In genomic region chr2:94263530-94263937, GRCm38 (mm10) we compare ENCODE assay signal across 8 mouse cellular contexts.
DNase-seq lines count a peak whose midpoint lies in the region; ATAC-seq and TF ChIP-seq lines count a peak whose summit lies in the region.

No protein-coding gene starts in this region.

- in situ Hi-C loops in ES-E14 (cut with MboI; ENCODE audit: low sequenced_read_pairs in 2 of 2, unreplicated experiment in 2 of 2) = no loop called here

- peak; percentile 85 for DNase-seq in heart, embryonic 10.5 days (ENCODE audit: low spot score)
- no peak for DNase-seq in heart, postnatal 25 days (ENCODE audit: low spot score)
- DNase-seq in ES-E14 (ENCODE audit: low read depth, low spot score) = no peak
- peak; percentile 28 for DNase-seq in kidney, postnatal 0 days (ENCODE audit: low spot score)
- peak; percentile 60 for DNase-seq in neural tube, embryonic 10.5 days (ENCODE audit: extremely low spot score, low spot score)
- DNase-seq in c-Kit-positive CD71-positive TER-119-positive erythroid progenitor cells, embryonic 14.5 days (ENCODE audit: low spot score) = no peak
- DNase-seq in urinary bladder, postnatal 25 days (ENCODE audit: low spot score) = no peak

- H3K4me1 ChIP-seq in heart, embryonic 10.5 days = peaks cover 39% of the 10 kb centered on the region
- H3K4me1 ChIP-seq in ES-E14 (ENCODE audit: control insufficient read depth in 2 of 2, insufficient read depth in 2 of 2, low read length in 2 of 2, poor library complexity in 1 of 2) = peaks cover 9 to 26% of the 10 kb centered on the region in 2 experiments
- peaks cover 27% of the 10 kb centered on the region for H3K4me1 ChIP-seq in embryonic facial prominence, embryonic 15.5 days
- H3K4me1 ChIP-seq in kidney, postnatal 0 days (replicated peaks; ENCODE audit: insufficient read depth, low read length) = peaks cover 9% of the 10 kb centered on the region; the same call in 1 of the 2 replicates

- peak overlapping the region; percentile 82 for H3K27ac ChIP-seq in heart, embryonic 10.5 days
- no peak overlapping the region for H3K27ac ChIP-seq in ES-E14 (ENCODE audit: insufficient read depth, low read depth, low read length, poor library complexity, severe bottlenecking)
- no peak overlapping the region for H3K27ac ChIP-seq in embryonic facial prominence, embryonic 15.5 days (replicated peaks)
- H3K27ac ChIP-seq in kidney, postnatal 0 days = no peak overlapping the region

- no peak overlapping the region for H3K9ac ChIP-seq in ES-E14 (ENCODE audit: insufficient read depth, low read depth, low read length, poor library complexity, severe bottlenecking)
- H3K9ac ChIP-seq in embryonic facial prominence, embryonic 15.5 days = no peak overlapping the region
- no peak overlapping the region for H3K9ac ChIP-seq in kidney, postnatal 0 days (ENCODE audit: low read depth, low read length)

- H3K9me3 ChIP-seq in heart, embryonic 10.5 days = no peaks in the 10 kb centered on the region
- H3K9me3 ChIP-seq in ES-E14 (ENCODE audit: control insufficient read depth, insufficient read depth, low read depth, low read length) = no peaks in the 10 kb centered on the region
- H3K9me3 ChIP-seq in embryonic facial prominence, embryonic 15.5 days (replicated peaks) = no peaks in the 10 kb centered on the region
- H3K9me3 ChIP-seq in kidney, postnatal 0 days (replicated peaks; ENCODE audit: low read length) = no peaks in the 10 kb centered on the region

- no peak for ATAC-seq in embryonic facial prominence, embryonic 15.5 days (ENCODE audit: insufficient number of reproducible peaks, low FRiP score, low TSS enrichment, low read depth)
- no peak; the same call in 1 of the 2 replicates for ATAC-seq in kidney, postnatal 0 days (replicated peaks; ENCODE audit: low FRiP score, low read depth)

- no peaks in the 10 kb centered on the region for H3K36me3 ChIP-seq in heart, embryonic 10.5 days
- no peaks in the 10 kb centered on the region for H3K36me3 ChIP-seq in ES-E14 (ENCODE audit: control insufficient read depth, insufficient read depth, low read length, poor library complexity, severe bottlenecking)
- H3K36me3 ChIP-seq in embryonic facial prominence, embryonic 15.5 days = no peaks in the 10 kb centered on the region
- no peaks in the 10 kb centered on the region for H3K36me3 ChIP-seq in kidney, postnatal 0 days (ENCODE audit: insufficient read depth, low read length)

- under 1% methylated on average over 14 of the region's 14 CpGs for WGBS in heart, embryonic 10.5 days
- WGBS in embryonic facial prominence, embryonic 15.5 days = under 1% methylated on average over 14 of the region's 14 CpGs
- 1% methylated on average over 14 of the region's 14 CpGs for WGBS in kidney, postnatal 0 days

- peak overlapping the region; percentile 59 for H3K4me3 ChIP-seq in heart, embryonic 10.5 days
- peak overlapping the region; percentile 8 to 21; a peak in 2 of 4 replicates for H3K4me3 ChIP-seq in ES-E14 (ENCODE audit: insufficient read depth in 1 of 2, low read depth in 1 of 2, low read length in 2 of 2, poor library complexity in 1 of 2, severe bottlenecking in 1 of 2)
- peak overlapping the region; percentile 21 for H3K4me3 ChIP-seq in embryonic facial prominence, embryonic 15.5 days (replicated peaks)
- H3K4me3 ChIP-seq in kidney, postnatal 0 days (replicated peaks; ENCODE audit: low read depth, low read length) = peak overlapping the region; percentile 17; the same call in 1 of the 2 replicates

- H3K27me3 ChIP-seq in heart, embryonic 10.5 days (ENCODE audit: insufficient read depth, poor library complexity, severe bottlenecking) = peaks cover 28% of the 10 kb centered on the region
- no peaks in the 10 kb centered on the region; the same call in 1 of the 2 replicates for H3K27me3 ChIP-seq in embryonic facial prominence, embryonic 15.5 days
- H3K27me3 ChIP-seq in kidney, postnatal 0 days (ENCODE audit: insufficient read depth, low read length) = peaks cover 18% of the 10 kb centered on the region

- intact Hi-C loops in heart, postnatal 25 days (cut with DNase I) = no loop called here

- peak; percentile 39; the same call in 1 of the 2 replicates for TF ChIP-seq CTCF in kidney, postnatal 0 days (IDR thresholded peaks at IDR 0.05; ENCODE audit: low read depth)

- H3K4me2 ChIP-seq in embryonic facial prominence, embryonic 15.5 days (replicated peaks) = peak overlapping the region; percentile 51
- peak overlapping the region; percentile 52 for H3K4me2 ChIP-seq in kidney, postnatal 0 days (ENCODE audit: low read length)

TF ChIP-seq in ES-E14, 5 proteins besides CTCF, POLR2A, EP300 and RAD21:
- TF ChIP-seq ZNF384 (IDR thresholded peaks at IDR 0.05; ENCODE audit: low read depth, low read length) = peak; percentile 86
- TF ChIP-seq HCFC1 (IDR thresholded peaks at IDR 0.05; ENCODE audit: borderline replicate concordance, insufficient read depth, low read length) = no peak

Comparison
In these comparisons a context has a peak if more than half of its experiments do, and no peak if none do; other contexts are left out.
1. DNase-seq: peak in heart, embryonic 10.5 days (single experiment), kidney, postnatal 0 days (single experiment) and neural tube, embryonic 10.5 days (single experiment); none in heart, postnatal 25 days (single experiment), ES-E14 (single experiment), c-Kit-positive CD71-positive TER-119-positive erythroid progenitor cells, embryonic 14.5 days (single experiment) and urinary bladder, postnatal 25 days (single experiment).
2. Peak in every context shown above with its lines, with median percentiles within 50 percentile points of each other: H3K4me3 ChIP-seq.